Mouse (Mus musculus) hindbrain, postnatal 0 days (tissue): Measurements from ENCODE around the gene Wipi1. TPM values are rescaled to one million over a fixed set of nuclear protein-coding genes. Genes with fewer than 3 reads are reported as not detected.

Source experiments
- ATAC-seq: fragments of 200-750 bp; cut with Nextera tagmentation; 2 replicates; pipeline ENCODE4 v1.8.0; 2017; ENCODE audit warnings: mild to moderate bottlenecking, moderate TSS enrichment, moderate library complexity
- DNase-seq: peaks from one replicate; pipeline ENCODE4 v3.0.0-alpha.2; 2015; ENCODE audit warnings: low spot score
- H3K27ac ChIP-seq: fragments of 300-500 bp; sonication (generic); 2 replicates; pipeline ENCODE4 v1.5.1; 2014; ENCODE audit warnings: mild to moderate bottlenecking
- H3K27me3 ChIP-seq: fragments of 300-500 bp; sonication (generic); 2 replicates; pipeline ENCODE4 v1.6.1; 2014; ENCODE audit warnings: low read length, mixed read lengths; ENCODE audit not compliant: insufficient read depth
- H3K36me3 ChIP-seq: fragments of 300-500 bp; sonication (generic); 2 replicates; pipeline ENCODE4 v1.6.1; 2014; ENCODE audit warnings: low read length, mixed read lengths; ENCODE audit not compliant: insufficient read depth
- H3K4me1 ChIP-seq: fragments of 300-500 bp; sonication (generic); 2 replicates; pipeline ENCODE4 v1.6.1; 2014; ENCODE audit warnings: antibody characterized with exemption, low read length, mixed read lengths; ENCODE audit not compliant: insufficient read depth
- H3K4me2 ChIP-seq: fragments of 300-500 bp; sonication (generic); 2 replicates; pipeline ENCODE4 v1.6.1; 2014; ENCODE audit warnings: low read depth, mild to moderate bottlenecking, low read length, moderate library complexity, mixed read lengths
- H3K4me3 ChIP-seq: fragments of 300-500 bp; sonication (generic); 2 replicates; pipeline ENCODE4 v1.5.1; 2014; ENCODE audit warnings: low read length
- H3K9ac ChIP-seq: fragments of 300-500 bp; sonication (generic); replicated peaks from 2 replicates; pipeline ENCODE4 v1.6.1; 2014; ENCODE audit warnings: mild to moderate bottlenecking, low read length, moderate library complexity, mixed read lengths
- H3K9me3 ChIP-seq: fragments of 300-500 bp; sonication (generic); 2 replicates; pipeline ENCODE4 v1.6.1; 2016; ENCODE audit warnings: low read length, mixed read lengths
- CTCF ChIP-seq: IDR thresholded peaks from 2 replicates; pipeline ENCODE4 v1.5.1; 2016; ENCODE audit warnings: antibody characterized with exemption, control low read depth, low read depth
- WGBS: fragments of 180-500 bp; shearing (Covaris S2); extraction: QIAGEN DNeasy Blood & Tissue Kit; methylation state at CpG from one replicate; pipeline ENCODE4 v1.1.7; 2014; 5-methylcytosine and 5-hydroxymethylcytosine counted together
- polyA plus RNA-seq: library from polyadenylated mRNA; unstranded; fragments of >200 nt; fragmentation: Nextera tagmentation; extraction: Ambion mirVana; gene quantifications from 2 replicates; pipeline ENCODE4 v1.2.1, GENCODE M21; 2015
- total RNA-seq: library from RNA; depleted of rRNA; stranded (reverse); fragments of >200 nt; gene quantifications from 2 replicates; pipeline ENCODE4 v1.2.3, GENCODE M21; 2014

Gene Wipi1
- total and polyA plus RNA-seq, 2 experiments from 2014 or later = 14.6 to 21.0 TPM

- Histone ChIP-seq H3K4me2 (no peak overlapping the region), H3K36me3 (no peaks in the 10 kb centered on the region), H3K9me3 (no peaks in the 10 kb centered on the region), H3K27me3 (no peaks in the 10 kb centered on the region), H3K4me1 (no peaks in the 10 kb centered on the region), H3K9ac (no peak overlapping the region), H3K4me3 (no peak overlapping the region), H3K27ac (no peak overlapping the region)
- WGBS = 66% methylated on average over 7 of the region's 7 CpGs
- ATAC-seq (no peak), DNase-seq (no peak)
- no peak for TF ChIP-seq CTCF
Measured at GRCm38 (mm10) chr11:109569809-109570208, 42.0 kb downstream of the Wipi1 start.

DNA sequence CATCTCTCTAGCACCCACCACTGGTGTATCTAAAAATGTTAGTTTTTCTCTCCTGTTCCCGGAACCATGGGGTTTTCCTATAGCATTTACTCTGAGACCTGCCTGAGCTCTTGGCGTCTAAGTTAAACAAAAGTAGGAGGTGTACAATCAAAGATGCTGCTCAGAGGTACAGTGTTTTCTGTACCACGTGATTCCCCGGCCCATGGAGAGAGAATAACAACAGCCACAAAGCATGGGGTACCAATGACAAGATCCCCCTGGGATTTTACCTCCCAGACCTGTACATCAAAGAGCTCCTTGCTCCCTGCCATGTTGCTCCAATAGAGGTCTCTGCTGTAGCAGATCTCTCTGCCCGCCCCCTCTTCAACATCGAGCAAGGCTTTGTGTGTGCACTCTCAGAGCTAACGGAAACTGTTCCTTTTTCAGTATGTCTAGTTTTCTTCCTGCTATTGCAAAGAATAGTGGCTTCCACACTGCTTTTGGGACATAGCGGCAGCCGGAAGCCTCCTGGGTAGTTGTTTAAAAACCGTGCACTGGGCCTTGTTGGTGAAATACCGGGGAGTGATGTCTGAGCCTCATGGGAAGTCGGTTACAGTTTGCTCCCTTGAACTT is 42.7 kb downstream of the Wipi1 start:
- no peak overlapping the region for H3K4me3 ChIP-seq
- no peak overlapping the region for H3K4me2 ChIP-seq
- no peaks in the 10 kb centered on the region for H3K27me3 ChIP-seq
- ATAC-seq (no peak), DNase-seq (no peak)
- no peak overlapping the region for H3K9ac ChIP-seq
- WGBS = 58% methylated on average over 12 of the region's 12 CpGs
- H3K36me3 ChIP-seq = no peaks in the 10 kb centered on the region
- TF ChIP-seq CTCF = no peak
- no peaks in the 10 kb centered on the region for H3K4me1 ChIP-seq
- H3K27ac ChIP-seq = no peak overlapping the region
- H3K9me3 ChIP-seq = no peaks in the 10 kb centered on the region

- no peak overlapping the region for H3K27ac ChIP-seq
- ATAC-seq (no peak), DNase-seq (no peak)
- no peaks in the 10 kb centered on the region for H3K9me3 ChIP-seq
- H3K4me3 ChIP-seq = no peak overlapping the region
- H3K27me3 ChIP-seq = no peaks in the 10 kb centered on the region
- TF ChIP-seq CTCF = no peak
- no peaks in the 10 kb centered on the region for H3K4me1 ChIP-seq
- no peak overlapping the region for H3K4me2 ChIP-seq
- no peaks in the 10 kb centered on the region for H3K36me3 ChIP-seq
- H3K9ac ChIP-seq = no peak overlapping the region
- WGBS = 74% methylated on average over 15 of the region's 15 CpGs
Measured at GRCm38 (mm10) chr11:109564466-109565214, 47.1 kb downstream of the Wipi1 start.

DNA sequence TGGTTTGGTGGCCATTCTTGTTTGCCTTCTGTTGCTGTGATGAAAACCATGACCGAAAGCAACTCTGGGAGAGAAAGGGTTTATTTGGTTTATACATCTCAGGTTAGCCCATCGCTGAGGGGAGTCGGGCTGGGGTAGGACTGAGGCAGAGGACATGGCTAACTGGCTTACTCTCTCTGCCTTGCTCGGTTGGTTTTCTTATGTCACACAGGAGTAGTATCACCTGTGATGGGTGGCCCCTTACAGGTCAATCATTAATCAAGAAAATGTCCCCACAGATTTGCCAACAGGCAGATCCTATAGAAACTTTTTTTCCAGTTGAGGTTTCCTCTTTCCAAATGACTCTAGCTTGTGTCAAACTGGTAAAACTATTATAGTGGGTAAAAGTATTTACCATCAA is 48.1 kb downstream of the Wipi1 start:
- no peak for TF ChIP-seq CTCF
- no peak overlapping the region for H3K4me2 ChIP-seq
- no peak for DNase-seq
- no peaks in the 10 kb centered on the region for H3K36me3 ChIP-seq
- no peak for ATAC-seq
- no peaks in the 10 kb centered on the region for H3K27me3 ChIP-seq
- no peak overlapping the region for H3K9ac ChIP-seq
- no peak overlapping the region for H3K4me3 ChIP-seq
- H3K9me3 ChIP-seq = no peaks in the 10 kb centered on the region
- H3K4me1 ChIP-seq = no peaks in the 10 kb centered on the region
- no peak overlapping the region for H3K27ac ChIP-seq
- 89% methylated on average over 4 of the region's 4 CpGs for WGBS

DNA sequence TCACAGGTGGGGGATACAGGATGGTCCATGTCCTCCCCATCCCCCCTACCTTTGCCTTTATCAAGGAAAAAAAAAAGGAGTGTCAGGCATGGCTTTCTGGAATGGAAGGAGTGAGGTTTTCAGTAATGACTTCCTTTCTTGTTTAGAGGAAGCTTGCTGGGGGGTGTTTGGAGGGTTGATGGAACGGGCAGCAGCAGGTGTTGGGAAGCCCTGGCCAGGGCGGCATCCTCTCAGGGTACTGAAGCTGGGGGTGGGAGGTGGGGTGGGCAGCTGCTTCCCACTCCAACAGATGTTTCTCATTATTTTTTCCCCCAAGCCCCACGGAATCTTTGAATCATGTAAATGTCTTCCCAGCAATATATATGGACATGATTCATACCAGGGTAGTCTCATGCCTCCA is 50.3 kb downstream of the Wipi1 start:
- H3K4me3 ChIP-seq = no peak overlapping the region
- no peak overlapping the region for H3K27ac ChIP-seq
- no peak for TF ChIP-seq CTCF
- WGBS = 58% methylated on average over 3 of the region's 3 CpGs
- no peaks in the 10 kb centered on the region for H3K36me3 ChIP-seq
- no peak overlapping the region for H3K4me2 ChIP-seq
- no peak overlapping the region for H3K9ac ChIP-seq
- H3K9me3 ChIP-seq = no peaks in the 10 kb centered on the region
- H3K4me1 ChIP-seq = no peaks in the 10 kb centered on the region
- no peak for ATAC-seq
- DNase-seq = no peak
- H3K27me3 ChIP-seq = no peaks in the 10 kb centered on the region

- Histone ChIP-seq H3K9ac (no peak overlapping the region), H3K4me3 (no peak overlapping the region), H3K36me3 (no peaks in the 10 kb centered on the region), H3K4me2 (no peak overlapping the region), H3K4me1 (no peaks in the 10 kb centered on the region), H3K27me3 (no peaks in the 10 kb centered on the region), H3K9me3 (no peaks in the 10 kb centered on the region), H3K27ac (no peak overlapping the region)
- 35% methylated on average over 9 of the region's 9 CpGs for WGBS
- ATAC-seq = no peak
- peak; percentile 58 for TF ChIP-seq CTCF
- no peak for DNase-seq
Measured at GRCm38 (mm10) chr11:109560793-109561257, 50.9 kb downstream of the Wipi1 start.

DNA sequence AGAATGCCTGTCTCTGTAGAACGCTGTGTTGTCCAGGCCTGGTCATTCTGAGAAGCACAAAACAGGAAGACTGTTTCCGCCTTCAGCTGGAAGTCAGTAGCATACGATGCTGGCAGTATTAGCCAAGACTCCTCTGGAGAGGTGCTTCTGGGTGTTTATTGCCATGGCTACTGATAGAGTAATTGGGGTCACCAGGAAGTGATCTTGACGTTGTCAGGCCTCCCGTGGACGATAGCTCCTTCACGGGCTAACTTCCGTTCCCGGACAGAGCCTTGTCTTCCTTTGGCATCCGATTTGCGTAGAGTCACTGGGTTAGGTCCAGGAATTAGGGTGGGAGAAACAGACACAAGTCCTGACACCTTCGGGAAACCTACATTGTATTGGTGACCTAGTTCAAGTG is 52.5 kb downstream of the Wipi1 start:
- no peak overlapping the region for H3K4me3 ChIP-seq
- H3K4me2 ChIP-seq = no peak overlapping the region
- no peaks in the 10 kb centered on the region for H3K9me3 ChIP-seq
- 86% methylated on average over 12 of the region's 12 CpGs for WGBS
- DNase-seq = no peak
- H3K27me3 ChIP-seq = no peaks in the 10 kb centered on the region
- H3K4me1 ChIP-seq = no peaks in the 10 kb centered on the region
- no peak for ATAC-seq
- TF ChIP-seq CTCF = no peak
- no peak overlapping the region for H3K27ac ChIP-seq
- no peaks in the 10 kb centered on the region for H3K36me3 ChIP-seq
- H3K9ac ChIP-seq = no peak overlapping the region
